Mouse (Mus musculus) lung, embryonic 15.5 days (tissue): ENCODE results near the gene Helt. TPM values are rescaled to one million over a fixed set of nuclear protein-coding genes. Genes with fewer than 3 reads are reported as not detected.

ENCODE experiments used
- ATAC-seq: fragments of 200-750 bp; cut with Nextera tagmentation; 2 replicates; pipeline ENCODE4 v1.8.0; 2017; ENCODE audit warnings: moderate number of reproducible peaks, borderline replicate concordance; ENCODE audit not compliant: low FRiP score, low TSS enrichment; ENCODE audit errors: extremely low read depth
- H3K27ac ChIP-seq: fragments of 300-500 bp; sonication (generic); 2 replicates; pipeline ENCODE4 v1.5.1; 2015; ENCODE audit warnings: moderate library complexity, mild to moderate bottlenecking, inconsistent platforms
- H3K27me3 ChIP-seq: fragments of 300-500 bp; sonication (generic); 2 replicates; pipeline ENCODE4 v1.6.1; 2015; ENCODE audit warnings: inconsistent platforms
- H3K36me3 ChIP-seq: fragments of 300-500 bp; sonication (generic); 2 replicates; pipeline ENCODE4 v1.6.1; 2015; ENCODE audit warnings: inconsistent platforms
- H3K4me1 ChIP-seq: fragments of 300-500 bp; sonication (generic); 2 replicates; pipeline ENCODE4 v1.6.1; 2015; ENCODE audit warnings: inconsistent platforms
- H3K4me2 ChIP-seq: fragments of 300-500 bp; sonication (generic); 2 replicates; pipeline ENCODE4 v1.6.1; 2015; ENCODE audit warnings: inconsistent platforms, mild to moderate bottlenecking, moderate library complexity
- H3K4me3 ChIP-seq: fragments of 300-500 bp; sonication (generic); 2 replicates; pipeline ENCODE4 v1.5.1; 2015; ENCODE audit warnings: mild to moderate bottlenecking, inconsistent platforms
- H3K9ac ChIP-seq: fragments of 300-500 bp; sonication (generic); 2 replicates; pipeline ENCODE4 v1.6.1; 2015; ENCODE audit warnings: inconsistent platforms
- H3K9me3 ChIP-seq: fragments of 300-500 bp; sonication (generic); 2 replicates; pipeline ENCODE4 v1.6.1; 2016; ENCODE audit warnings: inconsistent platforms
- WGBS: fragments of 180-500 bp; shearing (Covaris S2); methylation state at CpG from one replicate; pipeline ENCODE4 v1.1.7; 2015; 5-methylcytosine and 5-hydroxymethylcytosine counted together
- polyA plus RNA-seq: library from polyadenylated mRNA; unstranded; fragments of >200 nt; fragmentation: Nextera tagmentation; extraction: Ambion mirVana; gene quantifications from 2 replicates; pipeline ENCODE4 v1.2.1, GENCODE M21; 2015

The Helt gene
- polyA plus RNA-seq, 1 experiment from 2014 or later: not detected

GRCm38 (mm10) chr8:46323672-46324191 is 29.3 kb upstream of the Helt start:
- ATAC-seq: no peak
- H3K9ac ChIP-seq: no peak overlapping the region
- H3K27ac ChIP-seq: no peak overlapping the region
- H3K4me3 ChIP-seq: no peak overlapping the region
- H3K9me3 ChIP-seq: no peaks in the 10 kb centered on the region
- WGBS: 40% methylated on average over 5 of the region's 5 CpGs
- H3K4me1 ChIP-seq: peaks cover 9% of the 10 kb centered on the region; the same call in 1 of the 2 replicates
- H3K27me3 ChIP-seq: no peaks in the 10 kb centered on the region
- H3K4me2 ChIP-seq: no peak overlapping the region
- H3K36me3 ChIP-seq: no peaks in the 10 kb centered on the region

- WGBS: 50% methylated on average over 2 of the region's 2 CpGs
- peaks cover 9% of the 10 kb centered on the region; the same call in 1 of the 2 replicates for H3K4me1 ChIP-seq
- H3K9ac ChIP-seq: no peak overlapping the region
- no peaks in the 10 kb centered on the region for H3K27me3 ChIP-seq
- H3K4me3 ChIP-seq: no peak overlapping the region
- H3K9me3 ChIP-seq: no peaks in the 10 kb centered on the region
- H3K36me3 ChIP-seq: no peaks in the 10 kb centered on the region
- no peak overlapping the region for H3K27ac ChIP-seq
- ATAC-seq: no peak
- H3K4me2 ChIP-seq: no peak overlapping the region
Measured at GRCm38 (mm10) chr8:46322833-46323232, 28.4 kb upstream of the Helt start.

- 93% methylated on average over 4 of the region's 4 CpGs for WGBS
- no peak overlapping the region for H3K4me2 ChIP-seq
- H3K27ac ChIP-seq: no peak overlapping the region
- no peak overlapping the region for H3K9ac ChIP-seq
- H3K27me3 ChIP-seq: no peaks in the 10 kb centered on the region
- H3K9me3 ChIP-seq: no peaks in the 10 kb centered on the region
- no peaks in the 10 kb centered on the region for H3K36me3 ChIP-seq
- no peak overlapping the region for H3K4me3 ChIP-seq
- peaks cover 8% of the 10 kb centered on the region; the same call in 1 of the 2 replicates for H3K4me1 ChIP-seq
- ATAC-seq: no peak
Measured at GRCm38 (mm10) chr8:46322421-46322820, 27.9 kb upstream of the Helt start.

GRCm38 (mm10) chr8:46318802-46319201 is 24.3 kb upstream of the Helt start:
- Histone ChIP-seq H3K4me3 (no peak overlapping the region), H3K36me3 (no peaks in the 10 kb centered on the region), H3K4me2 (no peak overlapping the region), H3K27ac (no peak overlapping the region), H3K9me3 (no peaks in the 10 kb centered on the region), H3K4me1 (peaks cover 4% of the 10 kb centered on the region; the same call in 1 of the 2 replicates), H3K27me3 (no peaks in the 10 kb centered on the region), H3K9ac (no peak overlapping the region)
- ATAC-seq: no peak
- WGBS: 90% methylated on average over 5 of the region's 5 CpGs

GRCm38 (mm10) chr8:46317161-46317560 is 22.7 kb upstream of the Helt start:
- no peak overlapping the region for H3K4me2 ChIP-seq
- H3K4me3 ChIP-seq: no peak overlapping the region
- H3K9ac ChIP-seq: no peak overlapping the region
- no peaks in the 10 kb centered on the region for H3K9me3 ChIP-seq
- WGBS: 79% methylated on average over 7 of the region's 7 CpGs
- H3K4me1 ChIP-seq: no peaks in the 10 kb centered on the region
- ATAC-seq: no peak
- no peaks in the 10 kb centered on the region for H3K36me3 ChIP-seq
- no peak overlapping the region for H3K27ac ChIP-seq
- H3K27me3 ChIP-seq: no peaks in the 10 kb centered on the region

- Histone ChIP-seq H3K36me3 (no peaks in the 10 kb centered on the region), H3K4me3 (no peak overlapping the region), H3K9ac (no peak overlapping the region), H3K9me3 (no peaks in the 10 kb centered on the region), H3K27me3 (no peaks in the 10 kb centered on the region), H3K4me2 (no peak overlapping the region), H3K27ac (no peak overlapping the region), H3K4me1 (no peaks in the 10 kb centered on the region)
- no peak for ATAC-seq
- 82% methylated on average over 3 of the region's 3 CpGs for WGBS
Measured at GRCm38 (mm10) chr8:46313798-46314197, 19.3 kb upstream of the Helt start.

GRCm38 (mm10) chr8:46311159-46311558 is 16.7 kb upstream of the Helt start:
- Histone ChIP-seq H3K4me3 (no peak overlapping the region), H3K4me1 (no peaks in the 10 kb centered on the region), H3K27ac (no peak overlapping the region), H3K27me3 (no peaks in the 10 kb centered on the region), H3K4me2 (no peak overlapping the region), H3K9ac (no peak overlapping the region), H3K9me3 (no peaks in the 10 kb centered on the region), H3K36me3 (no peaks in the 10 kb centered on the region)
- peak; percentile 75; the same call in 1 of the 2 replicates for ATAC-seq
- 7% methylated on average over 10 of the region's 10 CpGs for WGBS

- no peaks in the 10 kb centered on the region for H3K4me1 ChIP-seq
- 73% methylated on average over 2 of the region's 2 CpGs for WGBS
Measured at GRCm38 (mm10) chr8:46308189-46308588, 13.7 kb upstream of the Helt start.

GRCm38 (mm10) chr8:46305733-46306349 is 11.4 kb upstream of the Helt start:
- 2% methylated on average over 9 of the region's 9 CpGs for WGBS
- no peak overlapping the region for H3K4me2 ChIP-seq
- no peaks in the 10 kb centered on the region for H3K4me1 ChIP-seq
- no peak for ATAC-seq
- H3K27ac ChIP-seq: no peak overlapping the region
- no peaks in the 10 kb centered on the region for H3K9me3 ChIP-seq
- no peaks in the 10 kb centered on the region for H3K27me3 ChIP-seq
- no peak overlapping the region for H3K9ac ChIP-seq
- H3K36me3 ChIP-seq: no peaks in the 10 kb centered on the region
- no peak overlapping the region for H3K4me3 ChIP-seq

More at GRCm38 (mm10) chr8:46308189-46308588, 13.7 kb upstream of the Helt start:
- Histone ChIP-seq H3K36me3 (no peaks in the 10 kb centered on the region), H3K4me3 (no peak overlapping the region), H3K27me3 (no peaks in the 10 kb centered on the region), H3K9ac (no peak overlapping the region), H3K9me3 (no peaks in the 10 kb centered on the region), H3K27ac (no peak overlapping the region), H3K4me2 (no peak overlapping the region)
- ATAC-seq: no peak

- Histone ChIP-seq H3K36me3 (no peaks in the 10 kb centered on the region), H3K27me3 (peaks cover 14% of the 10 kb centered on the region), H3K9me3 (no peaks in the 10 kb centered on the region), H3K9ac (no peak overlapping the region), H3K4me1 (no peaks in the 10 kb centered on the region), H3K27ac (no peak overlapping the region), H3K4me2 (no peak overlapping the region), H3K4me3 (no peak overlapping the region)
- 87% methylated on average over 9 of the region's 9 CpGs for WGBS
- no peak; the same call in 1 of the 2 replicates for ATAC-seq
Measured at GRCm38 (mm10) chr8:46302121-46302520, 7.7 kb upstream of the Helt start.

- no peak for ATAC-seq
- WGBS: 35% methylated on average over 7 of the region's 7 CpGs
Measured at GRCm38 (mm10) chr8:46298847-46299246, 4.4 kb upstream of the Helt start.

GRCm38 (mm10) chr8:46296551-46296950 is 2.1 kb upstream of the Helt start:
- Histone ChIP-seq H3K27ac (no peak overlapping the region), H3K4me1 (peaks cover 10% of the 10 kb centered on the region; the same call in 1 of the 2 replicates), H3K9me3 (no peaks in the 10 kb centered on the region), H3K4me2 (no peak overlapping the region), H3K9ac (no peak overlapping the region), H3K36me3 (no peaks in the 10 kb centered on the region), H3K4me3 (no peak overlapping the region), H3K27me3 (peaks cover 70% of the 10 kb centered on the region)
- WGBS: under 1% methylated on average over 11 of the region's 11 CpGs
- ATAC-seq: no peak

More at GRCm38 (mm10) chr8:46298847-46299246, 4.4 kb upstream of the Helt start:
- H3K4me2 ChIP-seq: no peak overlapping the region
- H3K9me3 ChIP-seq: no peaks in the 10 kb centered on the region
- H3K27me3 ChIP-seq: peaks cover 47% of the 10 kb centered on the region
- no peak overlapping the region for H3K4me3 ChIP-seq
- no peak overlapping the region for H3K27ac ChIP-seq
- peaks cover 6% of the 10 kb centered on the region; the same call in 1 of the 2 replicates for H3K4me1 ChIP-seq
- no peaks in the 10 kb centered on the region for H3K36me3 ChIP-seq
- no peak overlapping the region for H3K9ac ChIP-seq
